Mouse (Mus musculus) adrenal gland, postnatal 4 days (tissue): ENCODE measurements around the gene Bspry. TPM values are rescaled to one million over a fixed set of nuclear protein-coding genes. Genes with fewer than 3 reads are reported as not detected.

ENCODE experiments used
- total RNA-seq, 2 experiments: library from RNA; stranded (reverse); gene quantifications; 2 replicates each; pipeline ENCODE4 v1.2.3; 2021

Gene Bspry
- total RNA-seq, 2 experiments from 2014 or later: 2.7 to 4.6 TPM

Other genes with a start within 250 kb of the Bspry start
- 10 to 100 TPM; 11.3 to 12.3 TPM for gene Zfp37, start 249.0 kb upstream of the Bspry start, total RNA-seq
- gene Slc31a2, start 217.5 kb upstream of the Bspry start, total RNA-seq: 10 to 100 TPM; 26.3 to 27.6 TPM
- gene Fkbp15, start 119.5 kb upstream of the Bspry start, total RNA-seq: 10 to 100 TPM; 45.1 to 50.9 TPM
- gene Slc31a1, start 119.3 kb upstream of the Bspry start, total RNA-seq: 10 to 100 TPM; 79.7 to 82.3 TPM
- 100 to 1,000 TPM in 1 of 2 experiments, 10 to 100 TPM in 1; 94.2 to 102 TPM for gene Cdc26, start 71.4 kb upstream of the Bspry start, total RNA-seq
- 10 to 100 TPM; 26.0 to 27.6 TPM for gene Prpf4, start 71.3 kb upstream of the Bspry start, total RNA-seq
- gene Rnf183, start 44.8 kb upstream of the Bspry start, total RNA-seq: under 1 TPM in 1 of 2 experiments, not detected in 1; 0.42 TPM
- gene Wdr31, start 9.2 kb upstream of the Bspry start, total RNA-seq: 1 to 10 TPM; 6.4 to 7.7 TPM
- 10 to 100 TPM; 14.3 to 14.7 TPM for gene Hdhd3, start 23.4 kb downstream of the Bspry start, total RNA-seq
- 100 to 1,000 TPM; 108 to 110 TPM for gene Alad, start 39.9 kb downstream of the Bspry start, total RNA-seq
- gene Pole3, start 45.0 kb downstream of the Bspry start, total RNA-seq: 10 to 100 TPM; 60.4 to 64.4 TPM
- under 1 TPM; 0.62 to 0.87 TPM for gene 4933430I17Rik, start 45.3 kb downstream of the Bspry start, total RNA-seq
- gene Rgs3, start 79.8 kb downstream of the Bspry start, total RNA-seq: 10 to 100 TPM; 45.4 to 45.5 TPM